Mouse (Mus musculus) regulatory T cell (primary cell): ENCODE results near the gene Abcb6.

Source experiments
- in situ Hi-C: fragments of 300-600 bp; cut with MboI, MseI; formaldehyde crosslinking; loops from one replicate; pipeline ENCODE4 v1.15.1; 2025; ENCODE audit warnings: high pct_unique_total_duplicates

Abcb6 gene

DNA sequence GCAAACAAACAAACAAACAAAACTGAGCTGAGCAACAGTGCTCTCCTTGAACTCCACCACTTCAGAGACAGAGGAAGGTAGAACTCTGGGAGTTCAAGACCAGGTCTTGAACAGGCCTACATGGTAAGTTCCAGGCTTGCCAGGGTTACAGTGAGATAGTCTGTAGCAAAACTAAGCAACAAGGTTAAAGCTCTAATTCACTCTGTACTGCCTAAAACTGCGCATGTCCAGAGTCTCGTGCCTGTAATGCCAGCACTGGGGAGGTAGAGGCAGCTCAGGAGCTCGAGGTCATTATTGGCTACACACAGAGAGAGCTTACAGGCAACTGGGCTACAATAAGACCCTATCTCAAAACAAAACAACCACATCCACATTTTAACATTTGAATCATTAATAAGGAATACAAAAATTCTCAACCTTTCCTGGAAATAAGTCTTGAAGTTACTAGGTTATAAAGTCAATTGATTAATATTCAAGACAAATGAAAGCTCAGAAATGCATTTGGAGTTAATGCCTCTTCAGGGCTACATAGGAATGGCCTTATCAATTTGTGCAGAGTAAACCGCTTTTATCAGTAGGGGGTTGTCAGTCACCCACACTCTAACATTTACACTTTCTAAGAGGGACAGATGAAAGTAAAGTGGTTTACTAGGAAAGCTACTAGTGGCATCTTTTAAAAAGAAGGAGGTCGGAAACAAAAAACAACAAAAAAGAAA lies 20.5 kb downstream of the Abcb6 start:
- in situ Hi-C loops = no loop called here

DNA sequence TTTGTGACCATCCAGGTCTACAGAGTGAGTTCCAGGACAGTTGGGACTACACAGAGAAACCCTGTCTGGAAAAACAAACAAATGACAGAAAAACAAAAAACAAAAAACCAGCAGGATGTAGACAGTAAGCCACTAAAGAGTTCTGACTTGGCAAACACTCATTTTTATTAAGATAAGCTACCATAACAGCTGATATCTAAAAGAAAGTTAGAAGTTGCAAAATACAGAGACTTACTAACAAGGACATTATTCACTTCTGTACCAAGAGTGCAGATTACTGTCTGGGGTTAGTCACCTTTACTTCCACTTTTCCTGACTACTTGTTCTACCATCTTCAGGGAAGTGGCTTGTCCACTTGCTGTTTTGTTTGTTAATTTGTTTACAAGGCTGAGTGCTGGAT lies 21.2 kb downstream of the Abcb6 start:
- in situ Hi-C loops = no loop called here

GRCm38 (mm10) chr1:75155837-75156236 lies 24.4 kb downstream of the Abcb6 start:
- in situ Hi-C loops = no loop called here

- in situ Hi-C loops = loop anchor here (10.0 to 25.0 kb wide), 3 partner anchors 614 to 1186 kb away; partner anchors contain the start of genes Ctdsp1 and Slc11a1
These were observed 31.5 kb downstream of the Abcb6 start for GRCm38 (mm10) chr1:75148727-75149126.

DNA sequence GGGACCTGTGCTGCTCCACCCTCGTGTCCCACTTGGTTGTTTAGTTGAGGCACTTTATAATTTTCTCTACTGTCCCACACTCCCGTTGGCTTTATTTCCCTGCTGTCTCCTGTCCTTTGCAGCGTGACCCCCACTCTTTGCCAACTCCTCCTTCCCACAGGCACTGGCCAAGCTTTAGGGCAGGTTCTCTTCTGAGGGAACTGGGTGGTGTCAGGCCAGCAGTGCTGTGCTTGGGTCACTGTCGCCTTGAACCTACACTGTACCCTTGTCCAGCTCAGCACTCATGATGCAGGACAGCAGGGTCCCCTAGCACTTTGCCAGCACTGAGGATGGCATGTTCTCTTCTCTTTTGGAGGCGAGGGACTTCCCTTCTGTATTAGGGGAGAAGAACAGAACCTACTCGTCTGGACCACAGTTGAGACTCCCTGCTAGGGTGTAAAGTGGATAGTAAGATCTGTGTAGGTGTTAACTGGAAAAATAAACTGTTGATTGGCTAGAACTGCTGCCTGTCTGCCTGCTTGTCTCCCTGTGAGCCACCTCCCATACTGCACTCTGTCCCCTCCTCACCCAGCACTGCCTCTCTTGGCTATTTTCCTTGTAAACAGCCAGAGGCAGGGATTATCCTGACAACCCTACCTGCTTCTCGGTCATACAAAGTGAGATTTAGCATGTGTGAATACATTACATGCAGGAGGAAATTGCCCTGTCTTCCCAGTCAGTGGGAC lies 32.6 kb downstream of the Abcb6 start:
- in situ Hi-C loops = loop anchor here (10.0 to 25.0 kb wide), 3 partner anchors 613 to 1185 kb away; partner anchors contain the start of genes Ctdsp1 and Slc11a1

GRCm38 (mm10) chr1:75145589-75145988 lies 34.6 kb downstream of the Abcb6 start:
- in situ Hi-C loops = loop anchor here (10.0 to 25.0 kb wide), 3 partner anchors 611 to 1183 kb away; partner anchors contain the start of genes Ctdsp1 and Slc11a1

DNA sequence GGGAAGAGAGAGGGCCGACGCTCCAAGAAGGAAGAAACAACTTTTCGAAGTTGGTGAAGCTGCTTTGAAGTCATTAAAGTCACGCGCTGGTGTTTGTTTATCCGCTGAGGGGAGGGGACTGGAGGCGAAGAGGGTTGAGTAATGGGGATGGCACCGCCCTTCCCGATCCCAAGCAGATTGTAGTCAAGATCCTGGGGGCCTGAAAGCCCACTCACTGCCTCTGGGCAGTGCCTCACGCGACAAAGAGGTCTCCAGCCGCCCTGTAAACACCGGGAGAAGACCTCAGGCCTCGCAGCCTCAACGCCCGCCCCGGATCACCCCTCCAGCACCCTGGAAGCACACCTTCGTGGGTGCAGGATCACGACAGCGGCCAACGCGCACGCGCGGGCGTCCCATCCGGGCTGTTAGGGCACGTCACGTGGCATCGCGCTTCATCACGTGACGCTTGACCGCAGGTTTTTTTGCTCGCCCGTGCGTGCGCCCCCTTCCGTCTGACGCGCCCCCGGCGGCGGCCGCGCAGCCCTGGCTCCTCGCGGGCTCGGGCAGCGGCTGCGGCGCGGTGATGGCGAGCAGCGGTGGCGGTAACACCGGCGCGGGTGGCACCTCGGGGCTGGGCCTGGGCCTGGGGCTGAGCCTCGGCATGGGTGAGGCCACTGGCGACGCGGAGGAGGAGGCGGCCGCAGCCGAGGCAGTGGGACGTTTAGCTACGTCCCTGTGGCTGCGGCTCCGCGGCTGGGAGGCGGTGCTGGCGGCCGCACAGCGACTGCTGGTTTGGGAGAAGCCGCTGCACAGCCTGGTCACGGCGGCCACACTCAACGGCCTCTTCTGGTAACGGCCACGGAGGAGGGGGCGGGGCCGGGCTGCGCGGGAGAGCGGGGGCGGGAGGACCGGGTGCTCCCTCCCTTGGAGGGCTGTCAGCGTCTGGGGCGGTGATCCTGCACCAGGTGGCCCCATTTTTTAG lies 37.6 kb downstream of the Abcb6 start, which contains the start of the genes Cnppd1 and Retreg2:
Gene Cnppd1, minus strand, starts transcription at position 411 of the 961 bp plus-strand sequence.
Gene Retreg2, plus strand, starts transcription at position 478 of the 961 bp plus-strand sequence.
- in situ Hi-C loops = loop anchor here (5.0 to 25.0 kb wide), 4 partner anchors 475 to 1180 kb away; partner anchors contain the start of genes Ctdsp1 and Slc11a1

DNA sequence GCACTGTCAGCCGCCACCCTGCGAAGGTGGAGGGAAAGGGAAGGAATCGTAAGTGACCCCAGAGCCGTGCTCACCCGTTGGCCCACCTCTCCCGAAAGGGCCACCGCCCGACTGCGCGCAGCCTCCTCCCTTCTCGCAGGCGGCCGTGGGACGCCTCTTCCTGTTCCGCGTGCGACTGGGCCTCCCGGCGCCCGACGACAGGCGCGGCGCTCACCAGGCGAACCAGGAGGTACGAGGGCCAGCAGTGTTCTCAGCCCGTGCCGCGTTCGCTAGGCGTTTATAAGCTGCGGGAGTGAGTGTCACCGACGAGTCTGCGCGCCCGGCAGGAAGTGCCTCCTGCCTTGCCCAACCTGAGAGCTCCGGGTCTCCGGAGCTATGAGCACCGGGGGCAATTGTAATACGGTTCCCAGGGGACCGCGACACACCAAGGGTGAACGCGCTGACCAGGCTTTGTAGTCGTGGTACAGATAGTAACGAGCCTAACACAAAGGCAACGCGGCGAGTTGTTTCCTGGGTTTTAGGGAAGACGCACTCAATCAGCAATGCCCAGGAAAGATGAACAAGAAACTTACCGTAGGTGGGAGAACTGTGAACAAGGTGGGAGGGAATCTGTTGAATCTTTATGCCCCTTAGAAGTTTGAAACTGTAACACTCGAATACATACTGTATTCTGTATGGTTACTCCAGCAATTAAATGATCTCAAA lies 38.6 kb downstream of the Abcb6 start:
- in situ Hi-C loops = loop anchor here (5.0 to 25.0 kb wide), 4 partner anchors 474 to 1179 kb away; partner anchors contain the start of genes Ctdsp1 and Slc11a1

GRCm38 (mm10) chr1:75140601-75141190 lies 39.5 kb downstream of the Abcb6 start:
- in situ Hi-C loops = loop anchor here (5.0 to 25.0 kb wide), 4 partner anchors 473 to 1178 kb away; partner anchors contain the start of genes Ctdsp1 and Slc11a1

DNA sequence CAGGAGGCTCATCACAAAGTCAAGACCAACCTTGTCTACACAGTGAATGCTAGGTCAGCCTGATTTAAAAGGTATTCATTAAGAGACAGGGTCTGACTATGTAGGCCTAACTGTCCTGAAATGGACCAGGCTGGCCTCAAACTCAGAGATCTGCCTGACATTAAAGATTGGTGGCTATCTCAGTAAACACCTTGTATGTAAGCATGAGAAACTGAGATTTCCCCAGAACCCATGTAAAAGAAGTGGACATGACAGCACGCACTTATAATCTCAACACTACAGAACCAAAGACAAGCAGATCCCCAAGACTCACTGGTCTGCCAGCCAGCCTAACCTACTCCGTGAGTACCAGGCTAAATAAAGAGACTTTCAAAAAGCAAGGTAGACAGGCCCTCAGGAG lies 41.7 kb downstream of the Abcb6 start:
- in situ Hi-C loops = loop anchor here (5.0 to 25.0 kb wide), 4 partner anchors 74 to 1176 kb away; partner anchors contain the start of genes Ctdsp1, Dnpep, Glb1l and Slc11a1

GRCm38 (mm10) chr1:75136730-75137129 lies 43.5 kb downstream of the Abcb6 start:
- in situ Hi-C loops = loop anchor here (5.0 to 25.0 kb wide), 4 partner anchors 76 to 1174 kb away; partner anchors contain the start of genes Ctdsp1, Dnpep, Glb1l and Slc11a1

GRCm38 (mm10) chr1:75136293-75136692 lies 43.9 kb downstream of the Abcb6 start:
- in situ Hi-C loops = loop anchor here (5.0 to 25.0 kb wide), 4 partner anchors 76 to 1174 kb away; partner anchors contain the start of genes Ctdsp1, Dnpep, Glb1l and Slc11a1

GRCm38 (mm10) chr1:75133421-75134207 lies 46.6 kb downstream of the Abcb6 start, which contains the start of gene Slc23a3:
Gene Slc23a3 (minus strand): TSS chr1:75133890.
- in situ Hi-C loops = loop anchor here (25.0 kb wide), 2 partner anchors 746 to 1171 kb away; partner anchors contain the start of genes Ctdsp1 and Slc11a1

- in situ Hi-C loops = loop anchor here (5.0 to 25.0 kb wide), 6 partner anchors 56 to 1166 kb away; partner anchors contain the start of genes Abcb6, Ctdsp1 and Slc11a1
These were observed 51.6 kb downstream of the Abcb6 start for GRCm38 (mm10) chr1:75128641-75129040.

DNA sequence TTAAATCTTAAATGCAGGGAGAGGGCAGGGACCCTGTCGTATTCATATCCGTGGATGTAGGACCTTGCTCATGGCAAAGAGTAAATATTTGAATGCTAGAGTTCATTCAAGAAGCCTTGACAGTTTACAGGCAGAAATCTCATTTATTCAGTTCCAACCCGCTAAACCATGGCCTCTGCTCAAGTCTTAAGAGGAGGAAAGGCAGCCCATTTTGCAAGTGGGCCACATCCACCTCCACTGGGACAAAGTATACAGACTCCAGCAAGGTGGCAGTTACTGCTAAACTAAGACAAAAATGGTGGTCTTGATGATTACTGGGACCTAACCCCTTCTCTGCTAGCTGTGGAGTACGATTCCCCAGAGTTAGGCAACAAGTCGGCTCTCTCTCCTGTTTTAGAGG lies 54.8 kb downstream of the Abcb6 start:
- in situ Hi-C loops = loop anchor here (5.0 to 25.0 kb wide), 6 partner anchors 59 to 1163 kb away; partner anchors contain the start of genes Abcb6, Ctdsp1 and Slc11a1

DNA sequence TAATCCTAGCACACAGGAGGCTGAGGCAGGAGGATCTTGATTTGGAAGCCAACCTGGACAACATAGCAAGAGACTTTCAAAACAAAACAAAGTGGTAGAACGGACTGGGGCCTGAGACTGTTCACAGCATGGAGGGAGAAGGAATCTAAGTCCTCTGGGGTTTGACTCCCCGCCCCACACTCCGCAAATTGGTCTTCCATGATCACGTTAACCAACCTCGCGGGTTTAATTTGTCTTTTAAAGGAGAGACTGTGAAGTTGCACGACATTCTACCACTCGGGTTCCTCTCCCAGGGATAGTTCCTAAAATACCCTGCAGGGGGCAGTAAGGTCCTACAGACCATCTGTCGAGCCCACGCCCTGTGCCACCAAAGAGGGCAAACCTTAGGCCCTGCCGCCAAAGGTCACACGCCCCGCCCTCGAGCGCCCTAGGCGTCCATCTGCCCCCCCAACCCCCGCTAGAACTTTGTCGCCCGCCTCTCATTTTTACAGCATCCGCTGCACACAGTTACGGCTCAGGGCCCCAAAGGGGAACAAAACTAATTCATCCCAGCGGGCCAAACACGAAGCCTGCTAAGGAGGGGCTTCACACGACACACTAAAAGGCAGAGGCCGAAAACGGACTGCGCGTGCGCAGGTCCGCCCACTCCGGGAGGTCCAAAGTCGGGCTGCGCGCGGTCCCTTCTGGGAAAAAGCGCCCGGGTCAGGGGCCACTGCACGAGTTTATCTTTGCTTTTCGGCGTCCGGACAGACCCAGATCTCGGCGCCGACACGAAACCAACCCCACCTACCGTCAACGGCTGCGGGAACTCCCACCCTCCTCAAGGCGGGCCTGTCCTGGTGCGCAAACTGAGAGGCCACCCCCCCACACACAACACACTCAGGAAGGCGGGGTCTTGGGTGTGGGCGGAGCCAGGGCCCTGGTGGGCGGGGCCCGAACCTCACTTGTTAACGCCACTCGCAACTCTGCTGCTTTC lies 55.6 kb downstream of the Abcb6 start, which contains the start of gene Nhej1:
Gene Nhej1, minus strand, starts transcription at position 855 of the 976 bp plus-strand sequence.
- in situ Hi-C loops = loop anchor here (5.0 to 25.0 kb wide), 7 partner anchors 60 to 1162 kb away; partner anchors contain the start of genes Abcb6, Ctdsp1 and Slc11a1

DNA sequence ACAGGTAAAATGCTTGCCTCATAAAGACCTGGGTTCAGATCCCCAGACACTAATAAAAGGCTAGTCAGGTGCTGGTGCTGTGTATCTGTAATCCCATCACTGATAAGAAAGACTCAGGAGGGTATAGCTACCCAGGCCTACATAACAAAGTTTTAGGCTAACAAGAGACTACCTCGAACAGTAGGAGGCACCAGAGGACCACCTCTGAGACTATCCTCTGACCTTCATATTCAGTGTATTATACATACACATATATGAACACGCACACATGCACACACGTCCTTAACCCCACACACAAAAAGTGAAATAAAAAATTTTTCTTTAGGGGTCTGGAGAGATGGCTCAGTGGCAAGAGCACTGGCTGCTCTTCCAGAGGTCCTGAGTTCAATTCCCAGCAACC lies 58.0 kb downstream of the Abcb6 start:
- in situ Hi-C loops = loop anchor here (5.0 to 10.0 kb wide), 3 partner anchors 63 to 527 kb away; partner anchors contain the start of gene Abcb6
